Mouse (Mus musculus): ENCODE results near the gene Inafm2. TPM values are rescaled to one million over a fixed set of nuclear protein-coding genes. Genes with fewer than 3 reads are reported as not detected.

Gene Inafm2
- polyA plus RNA-seq, 1 experiment = 8.7 TPM

GRCm38 (mm10) chr2:118762784-118763148 lies 17.2 kb downstream of the Inafm2 start:
- Histone ChIP-seq H3K4me3 (ENCODE audit: extremely low read depth, insufficient read depth, insufficient read length) (0 out of 2 replicates have a peak overlapping the region, but pooled peaks have one; percentile 19), H3K27ac (ENCODE audit: insufficient read depth, low read length) (peak overlapping the region; percentile 54), H3K4me1 (ENCODE audit: control insufficient read depth, insufficient read depth, insufficient read length) (no peaks in the 10 kb centered on the region), H3K36me3 (ENCODE audit: control insufficient read depth, insufficient read depth, low read length) (no peaks in the 10 kb centered on the region), H3K27me3 (ENCODE audit: control insufficient read depth, insufficient read depth, low read length) (no peaks in the 10 kb centered on the region)
- DNase-seq (ENCODE audit: low read depth in 1 of 2, low spot score in 2 of 2) = no peak
- no peak for TF ChIP-seq POLR2A (IDR thresholded peaks at IDR 0.05; ENCODE audit: low read depth, low read length)
- TF ChIP-seq CTCF (IDR thresholded peaks at IDR 0.05; ENCODE audit: extremely low read depth, insufficient read depth, insufficient read length, insufficient replicate concordance) = no peak
- 37% methylated on average over 10 of the region's 10 CpGs for WGBS

DNA sequence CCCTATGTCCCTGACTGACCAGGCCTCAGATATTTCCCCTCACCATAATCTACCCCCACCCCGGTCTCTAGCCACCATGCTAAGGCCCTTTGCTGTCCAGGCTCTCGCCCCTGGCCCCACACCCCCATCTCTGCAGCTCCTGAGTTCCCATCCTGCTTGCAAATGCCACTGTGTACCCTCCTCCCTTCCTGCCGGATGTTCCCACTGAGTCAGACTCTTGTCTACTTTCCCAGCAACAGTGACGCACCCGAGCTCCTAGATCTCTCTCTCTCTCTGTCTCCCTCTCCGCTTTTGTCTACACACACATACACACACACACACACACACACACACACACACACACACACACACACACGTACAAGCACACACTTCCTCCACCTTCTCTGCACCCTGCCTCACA lies 17.9 kb downstream of the Inafm2 start:
- 75% methylated on average over 7 of the region's 7 CpGs for WGBS
- Histone ChIP-seq H3K27ac (ENCODE audit: insufficient read depth, low read length) (peak overlapping the region; percentile 42), H3K4me3 (ENCODE audit: extremely low read depth, insufficient read depth, insufficient read length) (no peak overlapping the region), H3K36me3 (ENCODE audit: control insufficient read depth, insufficient read depth, low read length) (no peaks in the 10 kb centered on the region), H3K4me1 (ENCODE audit: control insufficient read depth, insufficient read depth, insufficient read length) (no peaks in the 10 kb centered on the region), H3K27me3 (ENCODE audit: control insufficient read depth, insufficient read depth, low read length) (no peaks in the 10 kb centered on the region)
- no peak for DNase-seq (ENCODE audit: low read depth in 1 of 2, low spot score in 2 of 2)
- TF ChIP-seq POLR2A (IDR thresholded peaks at IDR 0.05; ENCODE audit: low read depth, low read length) (no peak), CTCF (IDR thresholded peaks at IDR 0.05; ENCODE audit: extremely low read depth, insufficient read depth, insufficient read length, insufficient replicate concordance) (no peak)

- Histone ChIP-seq H3K4me1 (ENCODE audit: control insufficient read depth, insufficient read depth, insufficient read length) (no peaks in the 10 kb centered on the region), H3K4me3 (ENCODE audit: extremely low read depth, insufficient read depth, insufficient read length) (no peak overlapping the region), H3K27me3 (ENCODE audit: control insufficient read depth, insufficient read depth, low read length) (no peaks in the 10 kb centered on the region), H3K36me3 (ENCODE audit: control insufficient read depth, insufficient read depth, low read length) (no peaks in the 10 kb centered on the region), H3K27ac (ENCODE audit: insufficient read depth, low read length) (no peak overlapping the region)
- TF ChIP-seq CTCF (IDR thresholded peaks at IDR 0.05; ENCODE audit: extremely low read depth, insufficient read depth, insufficient read length, insufficient replicate concordance) (peak; percentile 44; the same call in 1 of the 2 replicates), POLR2A (IDR thresholded peaks at IDR 0.05; ENCODE audit: low read depth, low read length) (no peak)
- WGBS = 41% methylated on average over 11 of the region's 11 CpGs
- peak in 1 of 2 experiments; percentile 27 for DNase-seq (ENCODE audit: low read depth in 1 of 2, low spot score in 2 of 2)
Measured at GRCm38 (mm10) chr2:118764094-118764831, 18.7 kb downstream of the Inafm2 start.

DNA sequence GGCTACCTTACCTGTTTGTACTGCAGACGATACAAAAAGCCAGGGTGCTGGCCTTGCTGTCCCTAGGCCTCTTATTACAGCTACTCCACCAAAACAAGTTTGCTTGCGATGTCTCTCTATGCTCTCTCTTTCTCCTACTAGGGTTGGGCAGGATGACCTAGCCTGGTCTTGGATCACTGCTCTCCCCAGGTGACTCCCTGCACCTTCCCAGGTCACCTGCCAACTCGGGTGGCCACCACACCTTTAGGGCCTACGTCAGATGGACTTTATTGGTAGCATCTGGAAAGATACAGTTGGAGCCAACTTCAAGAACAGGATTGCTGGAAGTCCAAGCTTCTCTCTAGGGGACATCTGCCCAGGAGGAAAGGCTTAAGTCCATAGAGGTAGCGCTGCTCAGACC lies 19.3 kb downstream of the Inafm2 start:
- H3K4me3 ChIP-seq (ENCODE audit: extremely low read depth, insufficient read depth, insufficient read length) = no peak overlapping the region
- no peak overlapping the region for H3K27ac ChIP-seq (ENCODE audit: insufficient read depth, low read length)
- H3K4me1 ChIP-seq (ENCODE audit: control insufficient read depth, insufficient read depth, insufficient read length) = no peaks in the 10 kb centered on the region
- no peaks in the 10 kb centered on the region for H3K36me3 ChIP-seq (ENCODE audit: control insufficient read depth, insufficient read depth, low read length)
- TF ChIP-seq CTCF (IDR thresholded peaks at IDR 0.05; ENCODE audit: extremely low read depth, insufficient read depth, insufficient read length, insufficient replicate concordance) (no peak), POLR2A (IDR thresholded peaks at IDR 0.05; ENCODE audit: low read depth, low read length) (no peak)
- DNase-seq (ENCODE audit: low read depth in 1 of 2, low spot score in 2 of 2) = no peak
- 87% methylated on average over 5 of the region's 5 CpGs for WGBS
- H3K27me3 ChIP-seq (ENCODE audit: control insufficient read depth, insufficient read depth, low read length) = no peaks in the 10 kb centered on the region

DNA sequence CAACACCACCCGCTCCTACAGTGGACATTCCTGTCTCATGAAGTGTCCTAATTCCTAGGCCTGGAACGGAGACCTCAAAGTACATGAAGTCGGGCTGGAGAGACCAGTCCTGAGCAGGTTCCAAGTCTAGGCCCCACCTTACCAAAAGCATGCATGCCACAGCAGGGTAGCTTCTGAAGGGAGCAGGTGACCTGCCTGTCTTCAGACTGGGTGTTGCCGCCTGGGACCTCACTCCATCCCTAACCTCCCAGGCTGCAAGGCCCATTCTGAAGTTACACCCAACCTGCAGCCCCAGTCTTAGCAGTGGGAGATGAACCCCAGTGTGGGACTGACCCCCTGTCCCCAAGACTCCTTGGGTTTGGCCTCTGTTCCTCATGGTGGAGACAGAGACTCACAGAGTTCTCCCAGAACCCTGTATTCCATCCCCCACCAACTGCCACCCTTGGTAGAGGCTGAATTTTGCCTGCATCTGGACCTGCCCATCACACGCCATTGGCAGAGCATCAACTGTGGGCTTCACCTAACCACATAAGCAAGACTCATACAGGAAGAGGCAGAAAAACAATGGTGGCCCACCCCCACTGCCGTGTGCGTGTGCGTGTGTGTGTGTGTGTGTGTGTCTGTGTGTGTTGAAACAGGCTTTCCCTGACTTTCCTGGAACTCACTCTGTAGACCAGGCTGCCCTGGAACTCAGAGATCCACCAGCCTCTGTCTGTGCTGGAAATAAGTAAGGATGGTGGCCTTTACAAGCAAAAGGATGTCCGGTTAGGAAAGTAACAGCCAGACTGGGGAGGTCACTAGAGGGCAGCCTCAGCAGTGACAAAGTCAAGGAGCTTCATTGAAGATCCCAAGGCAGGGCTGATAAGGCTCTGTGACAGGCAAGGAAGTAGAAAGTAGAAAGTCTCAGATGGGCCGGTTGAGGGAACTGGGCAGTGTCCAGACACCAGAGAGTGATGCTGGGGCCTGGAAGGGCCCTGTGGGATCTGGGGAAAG lies 20.8 kb downstream of the Inafm2 start:
- WGBS = 60% methylated on average over 10 of the region's 10 CpGs
- DNase-seq (ENCODE audit: low read depth in 1 of 2, low spot score in 2 of 2) = no peak
- H3K27ac ChIP-seq (ENCODE audit: insufficient read depth, low read length) = no peak overlapping the region

DNA sequence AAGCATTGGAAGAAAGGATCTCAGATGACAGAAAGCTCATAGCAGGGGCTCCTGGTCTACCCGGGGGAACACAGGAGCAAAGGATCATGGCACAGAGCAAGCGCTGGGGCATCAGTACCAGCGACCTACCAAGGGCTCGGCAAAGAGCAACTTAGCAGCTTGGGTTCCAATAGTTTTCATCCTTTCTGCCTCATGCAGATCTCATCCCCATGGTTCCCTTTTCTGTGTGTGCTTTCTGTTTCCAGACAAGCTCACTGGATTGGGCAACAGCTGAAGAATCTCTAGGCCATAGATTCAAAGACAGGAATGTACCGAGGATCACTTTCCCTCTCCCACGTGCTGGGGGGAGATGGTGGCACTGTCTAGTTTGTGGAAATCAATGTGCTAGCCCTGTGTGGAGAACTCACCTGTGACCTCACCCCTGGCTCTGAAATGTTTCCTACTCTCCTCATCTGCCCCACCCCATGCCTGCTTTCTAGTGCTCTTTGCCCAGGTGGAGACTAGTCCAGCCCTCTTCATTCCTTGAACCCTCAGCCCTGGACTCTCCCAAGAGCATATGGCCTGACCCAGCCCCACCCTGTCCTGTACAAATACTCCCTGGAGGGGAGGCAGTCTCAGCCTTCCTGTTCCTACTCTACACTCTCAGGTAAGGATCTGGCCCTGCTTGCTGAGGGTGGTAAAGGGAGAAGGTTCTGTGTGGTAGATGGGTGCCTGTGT lies 26.8 kb downstream of the Inafm2 start, which contains the start of gene Phgr1:
TSS of gene Phgr1 (plus strand) at position 612 of the 717 bp plus-strand sequence.
- Histone ChIP-seq H3K4me1 (ENCODE audit: control insufficient read depth, insufficient read depth, insufficient read length) (no peaks in the 10 kb centered on the region), H3K27me3 (ENCODE audit: control insufficient read depth, insufficient read depth, low read length) (no peaks in the 10 kb centered on the region), H3K27ac (ENCODE audit: insufficient read depth, low read length) (no peak within 1 kb of the TSS), H3K36me3 (ENCODE audit: control insufficient read depth, insufficient read depth, low read length) (no peaks in the 10 kb centered on the region), H3K4me3 (ENCODE audit: extremely low read depth, insufficient read depth, insufficient read length) (no peak within 1 kb of the TSS)
- no peak for DNase-seq (ENCODE audit: low read depth in 1 of 2, low spot score in 2 of 2)
- WGBS = 79% methylated on average over 6 of the region's 6 CpGs
- no peak for TF ChIP-seq POLR2A (IDR thresholded peaks at IDR 0.05; ENCODE audit: low read depth, low read length)
- no peak for TF ChIP-seq CTCF (IDR thresholded peaks at IDR 0.05; ENCODE audit: extremely low read depth, insufficient read depth, insufficient read length, insufficient replicate concordance)

More for the DNA sequence above, 20.8 kb downstream of the Inafm2 start:
- TF ChIP-seq CTCF (IDR thresholded peaks at IDR 0.05; ENCODE audit: extremely low read depth, insufficient read depth, insufficient read length, insufficient replicate concordance) (no peak), POLR2A (IDR thresholded peaks at IDR 0.05; ENCODE audit: low read depth, low read length) (no peak)
- Histone ChIP-seq H3K27me3 (ENCODE audit: control insufficient read depth, insufficient read depth, low read length) (no peaks in the 10 kb centered on the region), H3K36me3 (ENCODE audit: control insufficient read depth, insufficient read depth, low read length) (no peaks in the 10 kb centered on the region), H3K4me3 (ENCODE audit: extremely low read depth, insufficient read depth, insufficient read length) (no peak overlapping the region), H3K4me1 (ENCODE audit: control insufficient read depth, insufficient read depth, insufficient read length) (no peaks in the 10 kb centered on the region)

All from spleen, adult 2 months (tissue).